Mouse (Mus musculus): ENCODE results near the gene Stk25. TPM values are rescaled to one million over a fixed set of nuclear protein-coding genes. Genes with fewer than 3 reads are reported as not detected.

Stk25 gene
- 13.1 and 18.8 TPM in 2 replicates for polyA plus RNA-seq (2012; ENCODE audit: low replicate concordance)

GRCm38 (mm10) chr1:93658559-93658958 is at the start of gene Stk25:
Gene Stk25 (minus strand): TSS chr1:93658659.

GRCm38 (mm10) chr1:93685401-93686244 is 27.2 kb upstream of the Stk25 start, which contains the start of gene Bok:
Gene Bok (plus strand): TSS chr1:93685660.

Other genes starting within 250 kb of the Stk25 start
- gene Hdlbp, start 179.8 kb downstream of the Stk25 start, polyA plus RNA-seq (2012; ENCODE audit: low replicate concordance), result 15.7 and 20.3 TPM in 2 replicates
- 0.74 and 1.1 TPM in 2 replicates for gene Farp2, start 146.6 kb downstream of the Stk25 start, polyA plus RNA-seq (2012; ENCODE audit: low replicate concordance)
- gene Bok, start 27.0 kb upstream of the Stk25 start, polyA plus RNA-seq (2012; ENCODE audit: low replicate concordance), result 0.53 and 1.9 TPM in 2 replicates
- gene Atg4b, start 92.8 kb upstream of the Stk25 start, polyA plus RNA-seq (2012; ENCODE audit: low replicate concordance), result 3.5 and 5.5 TPM in 2 replicates
- gene Thap4, start 96.2 kb upstream of the Stk25 start, polyA plus RNA-seq (2012; ENCODE audit: low replicate concordance), result 25.2 and 27.0 TPM in 2 replicates
- gene Dtymk, start 143.3 kb upstream of the Stk25 start, polyA plus RNA-seq (2012; ENCODE audit: low replicate concordance), result 22.7 and 23.0 TPM in 2 replicates
- 0.73 and 3.6 TPM in 2 replicates for gene Ing5, start 145.3 kb upstream of the Stk25 start, polyA plus RNA-seq (2012; ENCODE audit: low replicate concordance)
- gene D2hgdh, start 166.2 kb upstream of the Stk25 start, polyA plus RNA-seq (2012; ENCODE audit: low replicate concordance), result 4.2 TPM in 2 replicates
- gene Gal3st2, start 202.6 kb upstream of the Stk25 start, polyA plus RNA-seq (2012; ENCODE audit: low replicate concordance), result 0.08 TPM in 1 of 2 replicates, not detected in the other